ENCODE assay signal across 16 mouse cellular contexts in the genomic region with DNA sequence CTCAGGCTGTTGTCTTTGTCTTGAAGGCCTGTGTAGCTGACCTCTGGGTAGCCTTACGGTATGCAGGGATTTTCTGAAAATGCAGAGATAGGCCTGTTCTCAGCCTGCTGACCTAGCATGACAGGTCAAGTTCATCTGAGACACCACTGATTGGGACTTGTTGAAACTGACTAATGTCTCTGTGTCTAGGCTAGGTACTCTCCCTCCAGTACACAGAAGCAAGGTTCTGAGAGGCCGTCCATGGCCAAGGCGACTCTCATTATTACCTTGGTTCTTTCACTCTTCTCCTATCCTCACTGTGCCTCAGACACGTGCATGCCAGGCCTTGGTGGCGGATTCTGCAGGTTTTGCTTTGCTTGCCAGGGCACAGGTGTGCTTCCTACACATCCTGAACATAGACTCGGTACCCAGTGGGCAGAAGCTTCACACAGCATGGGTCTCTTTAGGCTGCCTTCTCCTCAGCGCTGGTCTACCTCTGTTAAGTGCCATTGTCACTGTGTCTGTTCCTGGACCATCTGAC.
"Had no signal": no experiment of that assay in that cellular context is flagged by ENCODE, and none has a peak within 500 bp of the region (broad histone marks: within the 10 kb centered on the region; RNA-seq: fewer than 3 reads in every experiment).

No protein-coding gene starts in this region.

- H3K4me1 ChIP-seq: neural tube, embryonic 13.5 days; stomach, embryonic 15.5 days had no signal

- H3K9ac ChIP-seq: neural tube, embryonic 13.5 days; neural tube, embryonic 15.5 days; stomach, embryonic 15.5 days had no signal

- H3K36me3 ChIP-seq: neural tube, embryonic 13.5 days; neural tube, embryonic 15.5 days; stomach, embryonic 15.5 days had no signal

- H3K27ac ChIP-seq: neural tube, embryonic 13.5 days; neural tube, embryonic 15.5 days; stomach, embryonic 15.5 days; stomach, postnatal 0 days had no signal

- DNase-seq: retina, postnatal 1 day; right cerebral cortex, adult 18-20 months; right cerebral cortex, postnatal 14 days; right cerebral cortex, postnatal 25 days; right cerebral cortex, postnatal 4 days; spleen, adult 18-20 months; thymus, adult 18-20 months; thymus, adult 2 months; thymus, postnatal 14 days; thymus, postnatal 25 days; thymus, postnatal 36 days; thymus, postnatal 4 days had no signal

- H3K4me3 ChIP-seq: neural tube, embryonic 13.5 days; neural tube, embryonic 15.5 days; stomach, embryonic 15.5 days had no signal

- H3K9me3 ChIP-seq: neural tube, embryonic 13.5 days; neural tube, embryonic 15.5 days; stomach, embryonic 15.5 days had no signal

- H3K4me2 ChIP-seq: neural tube, embryonic 13.5 days; neural tube, embryonic 15.5 days; stomach, embryonic 15.5 days had no signal

- H3K27me3 ChIP-seq: neural tube, embryonic 13.5 days; neural tube, embryonic 15.5 days; stomach, embryonic 15.5 days had no signal
